Mouse (Mus musculus): Measurements from ENCODE around the gene Fgfr2.
A peak's percentile ranks its signal among the peaks of the same experiment; 100 is the strongest.

Fgfr2 gene

DNA sequence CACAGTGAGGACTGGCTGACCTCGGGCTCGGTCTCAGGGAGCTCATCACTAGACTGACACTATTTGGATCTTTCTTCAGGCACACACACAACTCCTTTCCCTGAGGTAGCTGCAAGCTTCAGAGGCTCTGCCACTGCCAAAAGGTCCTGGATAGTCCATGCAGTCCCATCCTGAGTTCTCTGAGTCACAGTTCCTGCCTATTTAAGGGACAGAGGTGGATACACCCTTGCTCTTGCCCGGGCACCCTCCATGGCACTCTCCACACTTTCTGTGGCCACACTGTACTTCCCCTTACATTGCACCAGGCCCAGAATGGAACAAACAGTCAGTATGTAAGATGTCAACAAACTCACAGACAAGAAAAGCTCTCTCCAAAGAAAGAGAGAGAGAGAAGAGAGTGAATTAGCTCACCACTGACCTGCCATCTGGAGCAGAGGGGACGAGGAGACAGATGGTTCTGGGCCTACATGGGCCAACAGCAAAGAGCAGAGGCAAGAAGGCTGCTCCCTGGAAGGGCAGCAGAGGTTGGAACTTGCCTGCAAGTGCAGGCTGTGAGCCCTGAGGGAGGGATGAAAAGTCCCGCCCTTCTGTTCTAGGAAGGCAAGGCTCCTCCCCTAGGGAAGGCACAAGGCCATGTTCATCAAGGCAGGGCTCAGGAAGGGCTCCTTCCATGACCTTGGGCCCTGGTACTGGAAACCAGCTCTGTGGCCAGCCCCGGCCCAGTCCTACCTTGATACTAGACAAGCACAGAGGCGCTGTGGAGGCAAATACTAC, 346.6 kb downstream of the Fgfr2 start:
- peak; percentile 66 for DNase-seq (ENCODE audit: low read depth, low spot score)

DNA sequence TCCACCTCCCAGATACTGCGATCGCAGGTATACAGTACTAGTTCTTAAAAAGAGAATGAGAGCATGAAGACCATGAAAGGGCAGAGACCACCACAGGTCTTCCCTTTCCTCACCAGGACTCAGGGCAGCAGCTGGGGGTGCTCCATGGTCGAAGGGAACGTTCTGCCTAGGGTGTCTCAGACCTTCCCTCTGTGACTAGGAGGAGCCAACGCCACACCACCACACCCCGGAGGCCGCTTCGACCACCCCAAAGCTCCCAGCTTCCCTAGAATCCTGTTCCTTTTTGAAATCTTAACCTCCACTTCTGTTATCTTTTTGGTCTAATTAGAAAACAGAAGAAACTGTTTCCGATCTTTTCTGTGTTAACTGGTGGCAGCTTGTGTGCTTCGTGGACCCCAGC, 347.2 kb downstream of the Fgfr2 start:
- DNase-seq (ENCODE audit: low read depth, low spot score), result no peak

DNA sequence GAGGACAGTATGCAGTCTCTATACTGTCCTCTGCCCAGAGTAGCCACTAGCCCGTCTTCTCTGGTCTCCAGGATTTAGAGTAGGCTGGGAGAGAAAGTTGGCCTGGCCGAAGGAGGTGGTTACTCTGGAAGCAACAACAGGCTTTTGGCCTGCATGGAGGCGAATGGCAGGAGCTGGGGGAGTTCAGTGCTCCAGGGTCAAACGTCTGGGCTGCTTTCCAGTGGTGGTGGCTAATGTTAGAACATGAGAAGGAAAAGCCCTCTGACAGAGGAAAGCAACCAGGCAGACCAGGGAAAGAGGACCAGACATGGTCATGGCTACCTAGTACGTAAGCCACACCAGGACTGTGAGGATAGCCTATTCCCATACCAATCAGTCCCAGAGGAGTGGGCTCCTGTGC, 347.8 kb downstream of the Fgfr2 start:
- no peak for DNase-seq (ENCODE audit: low read depth, low spot score)

DNA sequence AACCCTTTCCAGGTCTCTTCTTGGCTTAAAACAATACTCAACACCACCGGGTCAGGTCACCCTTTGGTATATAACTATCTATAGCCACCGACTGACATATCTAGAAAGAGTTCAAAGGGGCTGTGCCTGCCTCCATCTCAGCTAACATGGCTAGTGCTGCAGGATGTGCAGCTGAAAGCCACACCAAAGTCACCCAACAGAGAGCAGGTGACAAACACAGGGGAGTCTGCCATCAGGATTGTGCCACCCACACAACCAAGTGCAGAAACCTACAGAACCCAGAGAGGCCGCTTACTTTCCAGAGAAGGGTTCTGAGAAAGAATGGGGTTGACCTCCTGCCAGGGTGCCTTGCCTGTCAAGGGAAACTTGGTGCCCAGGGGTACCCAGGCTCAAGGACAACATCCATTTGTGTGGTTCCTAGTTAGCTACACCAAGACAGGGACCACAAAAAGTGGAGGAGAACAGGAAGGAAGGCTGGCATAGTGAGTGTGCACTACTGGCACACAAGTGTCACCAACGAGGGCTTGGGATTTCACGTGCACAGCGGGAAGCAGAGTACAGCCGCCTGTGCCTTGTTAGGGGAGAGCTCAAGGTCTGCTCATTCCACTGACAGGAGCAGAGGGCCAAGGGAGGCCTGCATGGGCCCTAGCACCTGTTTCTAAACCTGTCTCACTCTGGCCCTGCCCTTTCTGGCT, 350.0 kb downstream of the Fgfr2 start:
- no peak for DNase-seq (ENCODE audit: low read depth, low spot score)

DNA sequence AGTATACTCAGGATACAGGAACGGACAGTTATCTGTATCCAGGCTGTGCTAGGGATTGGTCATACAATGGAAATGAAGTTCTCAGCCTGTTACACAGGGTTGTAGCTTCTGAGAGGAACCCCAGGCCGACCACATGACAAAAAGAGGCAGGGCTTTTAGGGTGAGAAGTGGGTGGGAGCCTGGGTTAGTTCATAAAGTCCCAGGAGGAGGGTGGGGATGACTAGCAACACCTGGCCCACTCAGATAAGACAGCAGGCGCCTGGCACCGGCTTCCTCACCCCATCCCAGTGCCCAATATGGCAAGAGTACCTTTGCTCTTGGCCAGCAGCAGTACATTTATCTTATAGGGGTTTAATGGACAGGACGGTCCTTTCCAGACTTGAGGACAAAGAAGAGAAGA, 350.7 kb downstream of the Fgfr2 start:
- DNase-seq (ENCODE audit: low read depth, low spot score), result no peak

DNA sequence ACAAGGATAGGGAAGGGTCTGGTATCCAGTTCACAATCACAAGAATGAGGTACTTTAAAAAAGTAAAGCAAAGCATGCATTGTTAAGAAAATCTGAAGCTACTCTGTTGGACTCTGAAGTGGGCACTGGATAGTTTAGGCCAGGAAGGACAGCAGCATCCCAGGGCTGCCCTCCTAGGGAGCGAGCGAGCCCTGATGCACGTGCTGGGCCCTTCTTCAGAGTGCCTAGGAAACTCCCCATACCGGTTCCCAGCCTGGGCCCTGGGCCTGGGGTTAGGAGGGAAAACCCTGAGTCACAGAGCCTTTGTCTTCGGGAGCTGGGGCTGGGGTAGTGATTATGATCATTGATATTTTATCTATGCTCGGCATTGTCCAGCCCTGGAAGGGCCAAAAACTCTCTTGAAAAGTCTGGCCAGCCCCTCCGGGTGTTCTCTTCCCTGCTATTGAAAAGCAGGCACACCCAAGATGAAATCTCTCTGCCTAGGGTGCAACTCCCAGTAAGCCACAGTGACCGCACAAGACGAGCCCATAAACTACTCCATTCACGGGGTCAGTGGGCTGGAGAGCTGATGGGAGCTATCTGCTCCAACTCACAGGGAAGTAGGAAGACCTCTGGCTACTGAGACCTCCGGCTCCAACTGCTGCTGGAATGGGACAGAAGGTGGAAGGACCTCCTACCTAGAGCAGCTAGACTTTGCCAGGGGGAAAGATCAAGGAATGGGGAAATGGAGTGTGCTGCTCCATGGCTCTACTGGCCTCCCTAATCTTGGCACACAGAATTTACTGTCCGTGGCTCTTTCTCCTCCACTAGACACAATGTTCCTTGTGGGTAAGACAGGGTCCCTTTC, 354.4 kb downstream of the Fgfr2 start:
- DNase-seq (ENCODE audit: low read depth, low spot score), result no peak

DNA sequence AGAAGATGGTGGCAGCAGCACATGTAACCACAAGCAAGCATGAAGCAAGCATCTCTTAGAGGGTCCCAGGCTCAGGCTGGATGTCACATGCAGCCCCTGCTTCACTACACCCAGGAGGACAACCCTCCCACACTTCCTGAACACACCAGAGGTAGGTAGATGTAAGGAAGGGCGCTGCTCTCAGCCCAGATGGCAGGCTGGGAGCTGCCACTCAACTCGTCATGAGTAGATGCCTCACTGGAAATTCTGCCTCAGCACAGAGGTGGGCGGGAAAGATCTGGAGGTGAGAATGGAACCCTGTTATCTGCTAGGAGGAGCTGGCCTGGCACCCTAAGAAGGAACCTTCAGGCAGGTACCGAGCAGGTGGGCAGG, 355.2 kb downstream of the Fgfr2 start:
- no peak for DNase-seq (ENCODE audit: low read depth, low spot score)

DNA sequence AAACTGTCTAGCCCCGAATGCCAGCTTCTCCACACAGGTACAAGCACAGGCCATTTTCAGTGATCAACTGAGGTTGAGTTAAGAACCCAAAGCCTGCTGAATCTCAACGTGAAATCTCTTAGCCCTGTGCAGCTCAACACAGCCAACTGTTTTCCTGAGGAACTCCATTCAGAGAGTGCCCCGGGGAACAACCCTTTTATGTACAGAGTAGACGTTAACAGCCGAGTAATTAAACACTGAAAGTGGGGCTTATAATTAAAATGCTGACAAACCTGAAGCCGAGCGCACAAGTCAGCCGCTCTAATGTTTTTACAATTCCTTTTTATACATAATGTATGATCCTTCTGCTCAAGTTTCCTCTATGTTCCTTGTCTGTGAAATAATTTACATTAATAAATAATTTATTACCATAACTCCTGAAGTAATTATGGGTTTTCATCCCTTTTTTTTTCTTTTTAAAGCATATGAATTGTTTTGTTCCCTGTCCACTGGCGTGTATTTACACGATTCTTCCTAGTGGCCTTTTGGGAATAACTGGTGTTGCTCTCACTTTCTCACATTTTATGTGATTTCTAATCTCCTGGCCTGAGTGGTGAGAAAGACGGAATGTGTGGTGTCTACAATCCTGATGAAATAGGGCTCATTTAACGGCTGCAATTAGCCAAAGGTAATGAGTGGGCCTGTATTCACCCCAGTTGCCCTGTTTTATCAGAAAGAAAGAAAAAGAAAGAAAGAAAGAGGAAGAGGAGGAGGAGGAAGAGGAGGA, 355.7 kb downstream of the Fgfr2 start:
- no peak for DNase-seq (ENCODE audit: low read depth, low spot score)

DNA sequence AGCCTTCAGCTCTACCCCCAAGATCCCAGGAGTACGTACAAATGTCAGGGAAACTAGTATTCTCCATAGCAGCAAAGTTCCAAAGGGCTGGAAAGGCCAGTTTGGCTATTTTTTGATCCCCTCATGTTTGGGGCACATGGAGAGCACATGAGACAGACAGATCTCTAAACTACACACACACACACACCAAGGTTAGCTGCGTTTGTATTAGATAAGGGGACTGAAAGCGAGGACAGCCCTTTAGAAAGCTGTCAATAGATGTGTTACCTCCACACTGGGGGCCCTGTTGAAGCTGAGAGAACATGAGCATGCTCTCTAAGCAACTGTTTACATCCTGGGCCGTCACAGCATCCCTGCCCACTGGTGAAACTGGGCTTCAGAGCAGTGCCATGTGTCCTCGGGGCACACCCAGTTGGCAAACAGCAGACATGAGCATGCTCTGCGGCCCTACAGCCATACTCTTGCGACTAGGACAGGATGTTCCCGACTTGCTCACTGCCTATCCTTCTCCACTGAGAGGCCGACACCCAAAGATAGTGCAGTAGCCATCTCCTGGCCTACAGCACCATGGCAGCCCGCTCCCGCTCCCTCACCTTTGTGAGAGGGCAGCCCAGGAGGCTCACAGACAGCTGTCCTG, 356.8 kb downstream of the Fgfr2 start:
- DNase-seq (ENCODE audit: low read depth, low spot score), result no peak

DNA sequence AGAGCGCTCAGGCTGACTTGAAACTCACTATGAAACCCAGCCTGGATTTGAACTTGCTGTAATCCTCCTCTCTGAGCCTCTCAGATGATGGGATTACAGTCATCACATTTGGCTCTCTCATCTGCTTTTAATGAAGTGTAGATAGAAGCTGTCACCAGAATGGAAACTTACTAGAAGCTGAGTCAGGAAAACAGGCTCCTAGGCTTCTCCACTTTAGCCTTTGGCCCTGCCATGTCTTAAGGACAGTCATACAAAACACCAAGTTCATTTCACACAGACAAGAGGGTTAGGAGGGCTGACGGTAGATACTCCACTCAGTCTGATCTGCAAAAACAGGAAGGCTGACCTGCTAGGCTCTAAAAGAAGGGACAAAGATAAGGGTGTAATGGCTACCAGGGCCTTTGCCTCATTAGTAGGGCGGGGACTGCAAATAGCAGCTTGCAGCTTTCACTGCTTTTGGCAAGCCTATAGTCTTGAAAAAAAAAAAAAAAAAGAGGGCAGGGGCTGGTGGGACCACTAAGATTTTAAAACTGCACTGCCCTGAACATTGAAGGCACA, 357.4 kb downstream of the Fgfr2 start:
- DNase-seq (ENCODE audit: low read depth, low spot score), result no peak

DNA sequence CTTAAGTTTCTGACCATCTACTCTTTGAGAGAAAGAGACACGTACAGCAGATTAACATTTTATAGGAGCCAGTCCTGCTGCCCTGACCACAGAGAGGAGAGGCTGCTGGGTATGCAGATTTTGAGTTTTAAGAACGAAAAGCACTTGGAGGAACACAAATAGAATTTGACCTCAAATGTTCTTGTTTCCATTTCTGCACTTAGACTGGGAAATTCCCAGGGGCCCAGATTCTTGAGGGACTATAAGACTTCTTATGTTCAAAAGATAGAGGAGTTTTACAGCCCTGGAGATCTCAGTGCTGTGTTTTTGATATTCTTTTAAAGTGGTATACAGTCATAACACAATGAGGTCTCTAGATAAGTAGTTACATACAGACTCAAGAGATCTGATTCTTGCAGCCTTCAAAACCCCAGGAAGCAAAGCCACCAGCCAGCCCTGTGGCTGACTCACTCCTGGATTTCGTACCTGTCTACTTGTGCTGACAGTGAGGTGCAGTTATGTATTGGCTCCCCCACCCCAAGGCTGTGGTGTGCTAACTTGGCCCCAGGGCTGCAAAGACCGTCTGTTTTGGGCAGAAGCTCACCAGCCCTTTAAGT, 358.2 kb downstream of the Fgfr2 start:
- DNase-seq (ENCODE audit: low read depth, low spot score), result no peak

DNA sequence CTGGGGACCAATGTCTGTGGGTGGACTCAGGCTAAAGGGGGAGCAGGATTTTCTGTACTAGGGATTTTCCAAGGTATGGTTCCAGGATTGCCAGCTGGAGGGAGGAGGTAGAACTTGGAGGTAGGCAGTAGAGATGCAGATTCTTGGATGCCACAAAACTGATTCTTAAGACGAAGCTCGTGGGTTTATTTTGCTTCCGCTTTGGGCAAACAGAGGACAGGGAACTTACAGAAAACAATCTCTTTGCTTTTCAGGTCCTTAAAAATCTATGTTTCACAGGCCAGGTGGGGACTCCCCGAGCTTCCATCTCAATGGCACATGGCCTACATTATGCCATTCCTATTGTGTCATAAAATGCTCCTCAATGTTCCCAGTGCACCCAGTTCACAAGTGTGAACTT, 358.8 kb downstream of the Fgfr2 start:
- no peak for DNase-seq (ENCODE audit: low read depth, low spot score)

DNA sequence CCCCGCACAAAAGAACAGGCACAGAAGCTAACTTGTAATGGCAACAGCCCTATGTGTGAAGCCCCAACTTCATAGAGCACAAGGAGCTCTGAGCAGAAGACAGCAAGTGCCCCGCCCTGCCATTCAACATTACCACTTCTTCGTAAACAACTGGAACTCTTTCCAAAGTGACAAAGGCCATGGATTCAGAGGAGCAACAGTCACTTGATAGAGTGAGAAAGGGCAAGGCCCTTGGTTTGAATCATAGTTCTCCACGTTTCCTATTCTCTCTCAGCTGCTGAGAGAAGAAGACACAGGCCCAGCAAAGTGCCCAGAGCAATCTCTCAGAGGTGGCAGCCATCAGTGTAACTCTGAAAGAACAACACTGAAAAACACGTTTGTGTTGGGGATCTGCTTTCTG, 359.2 kb downstream of the Fgfr2 start:
- DNase-seq (ENCODE audit: low read depth, low spot score), result no peak

DNA sequence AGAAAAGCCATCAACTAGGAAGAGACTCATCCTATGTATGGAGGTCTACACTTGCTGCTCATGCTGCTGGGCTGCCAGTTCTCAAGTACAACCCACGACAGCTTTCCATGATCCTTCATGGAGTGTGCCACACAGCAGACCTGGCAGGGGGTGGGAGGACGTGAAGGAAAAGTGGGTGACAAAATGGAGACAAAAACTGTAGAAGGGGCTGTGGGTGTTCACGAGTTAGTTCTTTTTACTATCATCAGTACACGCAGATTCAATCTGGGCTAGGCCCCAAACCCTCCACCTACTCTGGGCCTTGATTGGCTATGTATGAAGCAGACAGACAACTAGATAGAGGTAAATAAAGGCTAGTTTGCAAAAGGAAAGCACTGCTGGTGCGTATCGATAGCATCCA, 359.8 kb downstream of the Fgfr2 start:
- no peak for DNase-seq (ENCODE audit: low read depth, low spot score)

DNA sequence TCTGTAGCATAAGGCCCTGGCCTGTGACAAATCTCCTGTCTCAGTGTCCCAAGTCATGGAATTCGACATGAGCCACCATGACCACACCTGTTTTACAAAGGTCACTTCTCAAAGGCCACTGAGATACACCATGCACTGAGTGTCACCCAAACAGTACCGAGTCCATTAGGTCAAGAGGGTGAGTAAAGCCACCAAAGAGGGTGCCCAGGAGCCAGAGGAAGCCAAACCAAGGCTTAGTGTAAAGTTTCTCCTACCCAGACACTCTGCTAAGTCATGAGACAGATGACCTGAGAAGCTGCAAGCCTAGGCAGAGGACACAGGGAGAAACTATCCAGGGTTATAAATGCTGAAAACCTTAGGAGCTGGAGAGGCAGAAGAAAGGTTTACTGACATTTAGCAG, 361.7 kb downstream of the Fgfr2 start:
- no peak for DNase-seq (ENCODE audit: low read depth, low spot score)

DNA sequence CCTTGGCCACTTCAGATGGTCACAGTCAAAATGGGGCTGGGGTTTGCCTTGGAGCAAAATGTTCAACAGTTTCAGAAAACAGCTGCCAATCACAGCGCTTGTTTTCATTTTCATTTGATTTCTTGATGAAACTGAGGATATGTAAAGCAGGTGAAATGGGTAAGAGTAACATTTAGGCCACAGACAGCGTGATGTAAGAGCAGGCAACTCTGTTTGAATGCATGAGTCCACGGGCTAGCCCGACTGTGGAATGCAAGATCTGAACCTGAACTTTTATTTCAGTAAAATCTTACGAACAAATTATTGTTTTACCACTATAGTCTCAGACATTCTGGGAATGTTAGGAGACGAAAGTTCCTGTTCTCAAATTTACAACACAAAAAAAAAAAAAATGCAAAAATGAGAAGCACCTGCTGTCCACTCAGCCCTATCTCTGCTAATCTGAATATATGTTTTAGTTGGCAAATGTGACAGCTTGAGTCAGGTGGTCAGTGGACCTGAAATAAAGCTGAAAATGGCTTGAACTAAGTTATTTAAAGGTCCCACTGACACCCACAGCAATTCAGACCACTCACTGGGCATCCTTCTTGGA, 362.5 kb downstream of the Fgfr2 start:
- no peak for DNase-seq (ENCODE audit: low read depth, low spot score)

DNA sequence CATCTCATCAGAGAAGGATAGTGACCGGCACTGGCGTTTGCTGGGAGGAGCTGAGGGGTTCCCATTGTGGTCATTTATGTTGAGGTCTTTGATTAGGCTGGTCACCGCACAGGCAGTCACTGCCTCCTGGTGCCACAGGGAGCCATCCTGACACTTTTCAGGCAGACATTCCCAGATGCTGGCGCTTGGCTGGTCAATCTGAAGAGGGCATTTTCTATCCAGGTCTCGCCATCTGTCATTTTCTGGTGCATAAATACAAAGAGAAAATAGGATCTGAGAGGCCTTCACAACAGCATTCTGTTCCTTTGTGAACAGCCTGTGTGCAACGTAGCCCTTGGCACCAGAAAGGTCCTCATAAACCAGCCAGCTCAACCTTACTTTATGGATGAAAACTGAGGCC, 363.2 kb downstream of the Fgfr2 start:
- no peak for DNase-seq (ENCODE audit: low read depth, low spot score)

DNA sequence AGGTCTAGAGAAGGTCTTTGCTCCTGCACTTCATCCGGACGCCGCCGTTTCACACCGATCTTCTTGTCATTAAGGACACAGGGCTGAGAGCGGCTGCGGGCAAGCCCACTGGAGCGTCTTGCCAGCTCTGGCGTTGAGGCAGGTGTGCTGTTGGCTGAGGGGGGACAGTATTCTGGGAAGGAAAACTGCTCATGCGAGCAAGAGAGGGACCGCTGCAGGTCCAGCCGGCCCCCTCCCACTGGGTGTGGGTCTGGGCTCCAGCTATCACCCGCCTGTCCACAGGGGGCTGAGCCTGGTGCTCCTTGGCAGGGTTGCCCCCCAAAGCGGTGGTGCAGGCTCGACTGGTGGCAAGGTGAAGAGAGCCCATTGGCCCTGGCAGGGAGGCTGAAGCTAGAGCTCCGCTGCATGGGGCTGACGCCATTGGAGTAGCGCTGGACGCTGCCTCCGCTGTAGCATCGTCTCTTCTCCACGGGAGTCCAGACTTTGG, 363.7 kb downstream of the Fgfr2 start:
- DNase-seq (ENCODE audit: low read depth, low spot score), result no peak

DNA sequence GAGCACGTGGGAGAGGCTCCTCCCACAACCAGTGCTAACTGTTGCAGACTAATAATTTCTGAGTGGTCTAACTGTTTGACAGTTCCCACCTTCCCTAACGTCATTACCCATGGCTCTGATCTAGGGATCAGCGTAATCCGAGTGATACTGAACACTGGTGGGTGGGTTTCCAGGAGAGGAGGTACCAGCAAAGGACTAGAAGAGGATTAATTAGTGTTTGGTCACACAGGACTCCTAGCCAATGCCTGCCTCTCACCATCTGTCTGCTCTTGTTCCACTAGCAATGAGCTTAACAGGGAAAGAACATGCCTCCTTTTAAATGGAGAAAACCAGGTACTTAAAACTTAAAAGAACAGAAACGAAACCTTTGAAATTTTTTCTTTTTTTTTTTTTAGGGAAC, 364.3 kb downstream of the Fgfr2 start:
- no peak for DNase-seq (ENCODE audit: low read depth, low spot score)

DNA sequence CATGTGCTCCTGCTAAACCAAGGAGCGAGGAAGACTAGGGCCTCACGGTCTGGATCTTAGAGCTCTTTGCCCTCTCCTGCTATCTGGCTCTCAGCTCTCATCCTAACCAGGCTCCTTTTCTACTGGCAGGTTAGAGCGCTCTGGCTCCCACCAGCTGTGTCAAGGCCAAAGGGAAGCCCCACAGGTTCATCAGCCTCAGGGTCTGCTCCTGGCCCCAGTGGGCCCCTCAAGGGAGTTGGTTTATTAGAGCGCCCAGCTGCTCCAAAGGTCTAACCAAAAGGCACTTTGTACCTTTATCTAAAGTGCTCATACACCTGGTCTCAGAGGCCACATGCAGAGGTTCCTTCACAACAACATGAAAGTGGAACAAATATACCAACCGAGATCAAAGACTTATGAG, 366.8 kb downstream of the Fgfr2 start:
- no peak for DNase-seq (ENCODE audit: low read depth, low spot score)

Data from ES-CJ7 (cell line).